Mouse (Mus musculus): Measurements from ENCODE around the gene Hmga1.

The Hmga1 gene

DNA sequence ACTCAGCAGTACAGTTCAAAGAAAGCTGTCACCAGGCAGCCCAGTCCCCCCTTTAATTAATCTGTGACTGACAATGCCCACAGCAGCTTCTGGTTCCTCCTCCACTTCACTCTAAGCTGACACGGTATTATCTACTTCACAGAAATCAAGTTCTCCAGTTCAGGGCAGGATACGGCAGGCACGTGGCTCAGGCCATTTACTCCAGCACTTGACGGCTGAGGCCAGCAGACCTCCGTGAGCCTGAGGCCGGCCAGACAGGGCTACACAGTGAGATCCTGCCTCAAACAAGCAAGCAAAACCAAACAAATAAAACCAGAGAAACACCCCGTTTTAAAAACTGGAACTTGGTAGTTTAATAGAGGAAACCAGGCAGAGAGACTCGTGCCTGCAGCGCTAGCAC, 30.4 kb downstream of the Hmga1 start:
- no peak for DNase-seq (ENCODE audit: low read depth, low spot score)

DNA sequence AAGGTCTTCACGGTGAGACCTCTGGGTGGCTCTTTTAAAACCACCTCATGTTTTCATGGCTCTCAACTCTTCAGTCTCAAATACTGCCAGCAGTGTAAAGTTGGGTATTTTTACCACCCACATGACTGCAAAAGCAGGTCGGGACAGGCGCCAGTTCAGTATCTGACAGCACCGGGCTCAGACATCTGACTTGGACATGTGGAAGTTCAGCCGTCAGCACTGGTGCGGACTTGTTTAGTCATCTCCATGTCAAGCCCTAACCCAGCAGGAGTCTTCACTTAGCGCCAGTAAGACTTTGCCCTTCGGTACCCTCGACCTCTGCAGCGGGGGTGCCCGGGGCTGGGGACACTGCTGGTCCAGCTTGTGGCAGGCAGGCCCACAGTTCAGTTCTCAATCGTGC, 31.0 kb downstream of the Hmga1 start:
- no peak for DNase-seq (ENCODE audit: low read depth, low spot score)

DNA sequence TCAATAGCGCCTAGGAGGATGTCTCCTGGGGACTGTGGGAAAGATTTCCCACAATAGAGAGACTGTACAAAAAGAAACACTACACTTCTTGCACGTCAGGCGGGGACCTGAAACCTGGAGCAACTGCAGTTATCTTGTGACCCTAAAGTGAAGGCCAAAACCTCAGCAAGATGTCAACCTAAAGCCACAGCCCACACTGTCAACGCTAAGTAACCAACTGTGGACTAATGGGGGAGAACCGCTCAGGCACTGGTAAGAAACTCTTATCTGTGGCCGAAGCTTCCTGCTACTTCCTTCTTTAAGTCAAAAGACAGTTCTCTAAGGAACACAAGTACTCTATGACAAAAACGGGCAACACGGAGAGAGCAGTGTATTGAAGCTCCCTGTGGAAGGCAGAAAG, 31.9 kb downstream of the Hmga1 start:
- DNase-seq (ENCODE audit: low read depth, low spot score): no peak

DNA sequence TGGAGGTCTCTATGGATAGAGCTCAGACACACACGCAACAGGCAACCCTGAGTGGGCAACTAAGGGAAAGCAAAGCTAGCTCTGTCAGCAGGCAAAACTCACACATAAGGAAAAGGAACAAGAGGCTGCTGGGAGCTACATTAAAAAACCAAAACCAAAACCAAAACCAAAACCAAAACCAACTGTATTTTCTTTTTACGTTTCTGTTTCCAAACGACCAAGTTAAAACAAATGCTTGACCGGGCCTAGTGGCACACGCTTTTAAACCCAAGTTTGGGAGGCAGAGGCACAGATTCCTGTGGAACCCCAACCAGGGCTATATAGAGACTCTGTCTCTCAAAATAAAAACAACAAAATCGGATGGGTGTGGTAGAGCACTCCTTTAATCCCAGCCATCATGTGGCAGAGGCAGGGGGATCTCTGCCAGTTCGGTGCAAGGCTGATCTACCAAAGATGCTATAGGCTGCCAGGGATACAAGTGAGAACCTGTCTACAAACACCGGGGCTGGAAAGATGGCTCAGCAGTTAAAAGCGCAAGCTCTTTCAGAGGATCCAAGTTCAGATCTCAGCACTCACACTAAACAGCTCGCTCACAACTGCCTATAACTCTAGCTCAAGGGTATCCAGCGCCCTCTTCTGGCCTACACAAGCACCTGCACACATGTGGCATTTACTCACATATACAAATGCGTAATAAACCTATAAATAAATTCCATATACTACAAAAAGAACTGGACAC, 35.7 kb downstream of the Hmga1 start:
- DNase-seq (ENCODE audit: low read depth, low spot score): no peak

DNA sequence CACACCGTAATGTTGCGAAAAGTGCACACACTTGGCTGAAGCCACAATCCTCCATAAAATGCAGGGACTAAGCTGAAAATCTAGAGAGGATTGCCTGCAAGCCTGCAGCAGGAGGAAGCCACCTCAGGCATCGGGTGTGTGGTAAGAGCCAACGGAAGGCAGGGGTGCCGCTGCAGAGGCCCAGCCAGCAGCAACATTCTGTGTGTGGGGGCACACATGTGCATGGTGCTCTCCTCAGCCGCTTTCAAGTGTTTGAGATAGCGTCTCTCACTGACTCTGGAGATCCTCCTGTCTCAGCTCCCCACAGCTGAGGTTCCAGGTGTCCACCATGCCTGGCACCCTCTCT, 36.2 kb downstream of the Hmga1 start:
- DNase-seq (ENCODE audit: low read depth, low spot score): no peak

DNA sequence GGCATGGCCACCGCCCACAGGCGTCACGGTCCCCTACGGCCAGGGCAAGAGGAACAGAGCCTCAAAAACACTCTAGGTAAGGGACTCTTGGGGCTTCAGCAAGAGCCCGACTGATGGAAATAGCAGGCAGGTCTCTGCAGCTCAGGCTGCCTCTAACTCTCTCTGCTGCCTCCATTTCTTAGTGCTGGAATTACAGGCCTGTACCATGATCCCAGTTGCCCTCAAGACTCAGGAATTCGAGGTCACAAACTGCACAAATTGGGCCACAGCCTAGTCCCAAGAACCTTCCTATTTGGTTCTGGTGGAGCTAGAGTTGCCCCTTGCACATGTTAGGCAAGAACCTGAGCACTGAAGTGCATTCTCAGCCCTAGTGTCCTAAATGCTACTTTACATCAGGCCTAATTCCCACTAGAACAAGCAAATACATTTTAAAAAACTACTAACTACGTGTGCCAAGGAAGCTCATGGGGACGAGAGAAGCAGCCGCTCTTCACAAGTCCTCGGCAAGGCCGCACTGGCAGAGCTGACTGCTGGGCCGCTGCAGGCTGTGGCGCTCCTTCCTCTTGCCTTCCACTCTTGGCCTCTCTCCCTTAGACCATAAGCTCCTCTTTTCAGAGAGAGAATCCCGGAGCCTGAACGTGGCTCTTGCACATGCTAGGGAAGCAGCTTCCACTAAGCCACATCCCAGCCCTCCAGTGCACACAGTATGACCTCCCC, 39.5 kb downstream of the Hmga1 start:
- DNase-seq (ENCODE audit: low read depth, low spot score): no peak

DNA sequence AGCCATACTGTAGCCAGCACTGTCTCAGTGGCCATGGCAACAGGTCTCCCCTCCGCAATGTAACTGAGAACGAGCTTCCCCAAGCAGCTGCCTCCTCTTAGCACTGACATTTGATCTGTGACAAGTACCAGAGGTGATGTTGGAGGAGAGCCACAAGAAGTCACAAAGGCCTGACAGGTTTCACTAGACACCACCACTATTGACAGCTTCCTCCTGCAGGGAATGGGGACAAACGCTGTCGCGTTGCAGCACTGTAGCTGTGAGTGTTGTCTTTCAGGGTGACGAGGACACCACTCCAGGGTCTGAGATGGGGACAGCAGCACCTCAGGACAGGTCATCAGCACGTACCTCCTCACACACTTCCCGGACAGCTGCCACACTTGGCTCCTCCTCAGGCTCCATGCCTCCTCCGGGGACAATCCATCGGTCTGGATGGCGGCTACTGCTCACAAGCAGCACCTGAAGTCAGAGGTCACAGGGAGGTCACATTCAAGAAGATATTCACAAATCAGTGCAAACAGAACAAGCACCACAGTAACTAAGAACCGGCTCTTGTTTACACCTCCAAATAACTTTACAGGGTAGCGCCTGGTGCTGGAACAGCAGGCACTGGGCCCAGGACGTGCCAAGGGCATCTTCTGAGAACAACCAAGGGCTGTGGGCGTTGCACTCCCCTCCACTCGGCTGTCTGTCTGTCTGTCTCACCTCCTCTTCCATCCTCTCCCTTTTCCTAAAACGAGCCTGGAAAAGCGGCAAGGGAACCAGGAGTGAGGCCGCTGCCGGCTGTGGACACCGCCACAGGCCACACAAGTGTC, 40.3 kb downstream of the Hmga1 start:
- DNase-seq (ENCODE audit: low read depth, low spot score): no peak

DNA sequence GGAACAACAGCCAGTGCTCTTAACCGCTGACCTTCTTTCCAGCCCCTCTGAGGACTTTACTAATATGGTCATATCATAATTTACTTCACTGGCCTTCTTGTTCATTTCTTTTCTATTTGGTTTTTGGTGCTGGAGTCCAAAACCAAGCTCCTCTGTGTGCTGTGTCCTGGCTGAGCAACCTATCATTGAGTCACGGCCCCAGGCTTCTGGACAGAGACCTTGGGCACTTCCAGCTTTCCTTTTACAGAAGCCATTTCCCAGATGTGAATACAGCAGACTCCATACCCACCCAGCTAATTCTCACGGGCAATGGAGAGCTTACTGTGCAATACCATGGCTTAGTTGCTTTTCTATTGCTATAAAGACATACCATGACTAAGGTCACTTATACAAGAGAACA, 44.0 kb downstream of the Hmga1 start:
- no peak for DNase-seq (ENCODE audit: low read depth, low spot score)

DNA sequence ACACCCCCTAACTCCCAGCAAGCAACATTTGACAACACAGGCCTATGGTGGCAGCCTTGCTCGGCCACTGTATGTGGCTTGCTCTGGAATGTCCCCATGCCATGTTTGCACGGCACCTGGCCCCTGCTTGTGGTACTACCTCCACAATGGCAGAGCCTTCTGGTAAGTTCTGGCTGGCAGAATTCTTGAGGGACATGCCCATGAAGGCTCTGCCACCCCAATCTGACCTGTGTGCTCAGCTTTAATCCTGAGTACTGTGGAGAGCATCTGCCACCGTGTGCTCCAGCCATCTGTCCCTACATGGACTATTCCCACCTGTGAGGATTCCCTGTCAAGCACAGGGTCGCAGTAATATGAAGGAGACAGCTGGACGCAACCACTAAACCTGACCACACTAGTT, 44.6 kb downstream of the Hmga1 start:
- DNase-seq (ENCODE audit: low read depth, low spot score): no peak

DNA sequence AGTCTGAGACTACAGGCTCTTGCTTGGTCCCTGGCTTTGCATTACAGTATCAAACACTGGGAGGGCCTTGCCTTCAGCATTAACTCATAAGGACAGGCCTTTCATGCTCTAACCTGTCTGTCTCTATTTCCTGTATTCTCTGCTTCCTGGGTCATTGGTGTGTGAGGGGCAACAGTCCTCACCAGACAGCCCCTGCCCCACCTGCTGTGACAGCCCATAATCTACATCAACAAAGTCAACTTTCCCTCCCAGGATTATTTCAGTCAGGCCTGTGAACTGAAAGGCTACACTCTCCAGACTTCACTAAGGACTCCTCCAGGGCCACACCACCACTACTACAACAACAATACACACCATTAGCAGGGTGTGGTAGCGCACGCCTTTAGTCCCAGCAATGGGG, 46.7 kb downstream of the Hmga1 start:
- DNase-seq (ENCODE audit: low read depth, low spot score): no peak

DNA sequence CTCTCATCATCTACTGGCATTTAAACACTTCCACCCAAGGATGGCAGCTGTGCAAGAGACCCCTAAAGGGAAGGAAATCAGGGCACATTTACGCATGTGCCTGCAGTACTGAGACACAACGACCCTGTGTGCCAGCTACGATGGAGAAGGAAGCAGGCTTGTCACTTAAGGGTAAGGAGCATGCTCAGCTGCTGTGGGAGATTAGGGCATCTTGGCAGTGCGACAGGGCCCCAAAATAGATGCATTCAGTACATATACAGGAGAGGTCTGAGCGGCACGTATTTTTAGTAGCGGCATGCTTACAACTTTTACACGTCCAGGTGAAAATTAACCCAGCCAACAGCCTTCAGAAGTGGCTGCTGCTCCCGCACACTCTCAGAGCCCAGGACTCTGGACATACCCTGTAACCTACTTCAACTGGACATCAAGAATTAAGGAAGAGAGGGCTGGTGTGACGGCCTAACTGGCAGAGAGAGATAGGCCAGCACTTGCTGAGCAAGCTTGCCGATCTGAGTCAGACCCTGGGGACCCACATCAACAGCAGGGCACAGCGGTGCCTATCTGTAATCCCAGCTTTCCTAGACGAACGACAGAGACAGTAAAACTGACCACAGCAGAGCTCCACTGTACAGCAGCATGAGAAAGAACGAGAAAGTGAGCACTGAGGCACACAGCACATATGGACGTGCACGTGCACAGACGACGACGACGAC, 47.4 kb downstream of the Hmga1 start:
- DNase-seq (ENCODE audit: low read depth, low spot score): no peak

DNA sequence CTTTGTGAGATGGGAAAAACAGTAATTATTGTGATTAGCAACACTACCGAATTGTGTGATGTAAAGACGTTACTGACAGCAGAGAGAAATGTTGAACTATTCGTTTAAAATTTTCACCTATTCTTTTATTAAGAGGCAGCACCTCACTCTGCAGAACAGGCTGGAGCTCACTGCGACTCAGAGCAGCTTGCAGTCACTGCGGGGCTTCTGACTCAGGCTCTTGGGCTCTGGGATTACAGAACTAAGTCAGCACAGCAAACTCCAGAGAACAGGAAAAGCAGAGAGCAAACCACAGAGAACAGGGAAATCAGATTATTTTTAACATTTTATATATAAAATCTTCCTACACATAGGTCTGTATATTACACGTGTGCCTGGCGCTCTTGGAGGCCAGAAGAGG, 53.3 kb downstream of the Hmga1 start:
- no peak for DNase-seq (ENCODE audit: low read depth, low spot score)

DNA sequence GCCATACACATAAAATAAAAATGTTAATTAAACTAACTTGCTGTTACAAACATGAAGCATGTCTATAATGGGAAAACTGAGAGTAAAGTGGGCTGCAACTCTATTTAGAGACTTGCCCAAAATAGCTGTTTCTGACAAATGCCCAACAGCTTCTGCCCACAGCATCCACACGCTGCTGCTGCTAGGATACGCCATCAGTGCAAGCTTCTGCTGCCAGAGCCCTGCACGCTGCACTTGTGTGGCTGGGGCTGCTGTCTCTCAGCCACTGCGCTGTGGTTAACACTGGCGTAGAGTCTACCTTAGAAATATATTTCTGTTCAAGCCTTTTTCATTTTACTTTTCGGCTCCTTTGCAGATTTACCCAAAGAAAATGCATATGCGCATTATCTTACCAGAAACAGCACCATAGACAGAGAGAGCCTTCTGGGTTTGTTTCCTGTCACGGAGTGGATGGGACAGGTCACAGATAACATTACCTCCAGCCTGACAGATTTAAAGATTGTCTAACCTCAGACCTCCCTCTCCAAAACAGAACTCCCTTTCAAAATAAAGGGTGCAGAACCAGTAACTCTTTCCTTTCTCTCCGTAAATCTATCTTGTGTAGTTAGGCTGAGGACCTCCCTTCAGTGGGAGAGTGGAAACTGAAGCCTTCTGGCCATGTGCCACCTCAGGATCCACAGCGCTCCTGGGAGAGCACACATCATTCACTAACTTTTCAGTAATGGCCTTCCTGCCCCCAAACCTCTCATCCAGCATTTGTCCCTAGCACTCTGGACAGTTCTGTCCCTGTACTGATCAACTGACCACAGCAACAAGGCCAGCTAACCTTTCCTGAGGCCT, 54.6 kb downstream of the Hmga1 start:
- DNase-seq (ENCODE audit: low read depth, low spot score): no peak

DNA sequence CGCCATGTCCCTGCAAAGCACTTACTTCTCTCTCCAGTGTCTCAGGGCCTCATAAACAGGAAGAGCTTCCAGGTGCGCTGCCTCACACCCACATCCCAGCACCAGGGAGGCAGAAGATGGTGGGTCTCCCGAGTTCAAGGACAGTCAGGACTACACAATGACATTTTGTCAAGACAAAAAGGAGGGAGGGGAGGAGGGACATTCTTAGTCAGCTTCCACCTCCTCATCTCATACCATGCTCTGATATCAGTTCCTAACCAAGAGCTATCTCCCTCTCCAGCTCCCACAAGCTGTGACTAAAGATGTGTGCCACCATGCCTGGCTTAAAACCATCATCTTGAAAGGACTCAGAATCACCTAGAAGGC, 55.2 kb downstream of the Hmga1 start:
- DNase-seq (ENCODE audit: low read depth, low spot score): no peak

DNA sequence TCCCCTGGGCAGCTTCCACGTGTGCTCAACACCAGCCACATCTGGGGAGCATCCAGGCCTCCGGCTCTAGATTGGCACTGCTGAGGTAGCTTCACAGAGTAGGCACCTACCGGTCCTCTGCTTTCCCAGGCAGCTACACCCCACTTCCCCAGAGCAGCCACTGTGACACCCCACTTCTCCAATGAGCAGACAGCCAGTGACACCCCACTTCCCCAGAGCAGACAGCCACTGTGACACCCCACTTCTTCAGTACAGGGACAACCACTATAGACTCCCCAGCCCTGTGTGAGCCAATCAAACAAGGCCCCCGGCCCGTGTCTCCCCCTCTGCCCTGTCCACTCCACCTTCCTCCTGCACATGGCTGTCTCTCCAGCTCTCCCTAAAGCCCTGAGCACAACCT, 55.7 kb downstream of the Hmga1 start:
- no peak for DNase-seq (ENCODE audit: low read depth, low spot score)

DNA sequence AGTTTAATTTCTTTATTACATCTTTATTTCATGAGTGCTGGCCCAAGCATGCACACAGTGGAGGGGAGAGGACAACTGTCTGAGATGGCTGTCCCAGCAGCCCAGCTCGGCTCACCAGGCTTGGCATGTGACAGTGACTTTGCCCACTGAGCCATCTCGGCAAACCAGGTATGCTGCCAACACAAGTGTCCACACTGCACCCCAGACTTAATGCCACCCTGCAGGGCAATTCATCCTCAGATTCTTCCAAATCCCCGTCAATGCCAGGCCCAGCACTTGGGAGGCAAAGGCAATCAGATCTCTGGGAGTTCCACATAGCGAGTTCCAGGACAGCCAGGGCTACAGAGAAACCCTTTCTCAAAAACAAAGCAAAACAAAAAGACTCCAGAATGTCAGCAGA, 56.7 kb downstream of the Hmga1 start:
- no peak for DNase-seq (ENCODE audit: low read depth, low spot score)
